Mouse (Mus musculus) midbrain, postnatal 0 days (tissue): ENCODE data around the gene Pcsk6. TPM values are rescaled to one million over a fixed set of nuclear protein-coding genes. Genes with fewer than 3 reads are reported as not detected.

Source experiments
- ATAC-seq: fragments of 200-750 bp; cut with Nextera tagmentation; 2 replicates; pipeline ENCODE4 v1.8.0; 2017; ENCODE audit warnings: moderate number of reproducible peaks, mild to moderate bottlenecking, moderate TSS enrichment, moderate library complexity; ENCODE audit not compliant: low FRiP score
- DNase-seq: peaks from one replicate; pipeline ENCODE4 v3.0.0-alpha.2; 2015; ENCODE audit warnings: low spot score
- H3K27ac ChIP-seq: fragments of 300-500 bp; sonication (generic); 2 replicates; pipeline ENCODE4 v1.5.1; 2014; ENCODE audit warnings: low read depth, mild to moderate bottlenecking, low read length, mixed read lengths
- H3K27me3 ChIP-seq: fragments of 300-500 bp; sonication (generic); 2 replicates; pipeline ENCODE4 v1.6.1; 2014; ENCODE audit warnings: low read length, control low read depth, mixed read lengths; ENCODE audit not compliant: insufficient read depth
- H3K36me3 ChIP-seq: fragments of 300-500 bp; sonication (generic); 2 replicates; pipeline ENCODE4 v1.6.1; 2014; ENCODE audit warnings: low read length, control low read depth, mixed read lengths; ENCODE audit not compliant: insufficient read depth
- H3K4me1 ChIP-seq: fragments of 300-500 bp; sonication (generic); 2 replicates; pipeline ENCODE4 v1.6.1; 2014; ENCODE audit warnings: mild to moderate bottlenecking, control low read depth, antibody characterized with exemption, low read length, mixed read lengths; ENCODE audit not compliant: insufficient read depth
- H3K4me2 ChIP-seq: fragments of 300-500 bp; sonication (generic); 2 replicates; pipeline ENCODE4 v1.6.1; 2014; ENCODE audit warnings: low read depth, mild to moderate bottlenecking, low read length, mixed read lengths; ENCODE audit not compliant: poor library complexity, severe bottlenecking
- H3K4me3 ChIP-seq: fragments of 300-500 bp; sonication (generic); 2 replicates; pipeline ENCODE4 v1.5.1; 2014; ENCODE audit warnings: low read depth, mild to moderate bottlenecking, low read length, moderate library complexity
- H3K9ac ChIP-seq: fragments of 300-500 bp; sonication (generic); replicated peaks from 2 replicates; pipeline ENCODE4 v1.6.1; 2014; ENCODE audit warnings: mild to moderate bottlenecking, low read length, moderate library complexity, mixed read lengths; ENCODE audit not compliant: poor library complexity, severe bottlenecking
- H3K9me3 ChIP-seq: fragments of 300-500 bp; sonication (generic); 2 replicates; pipeline ENCODE4 v1.6.1; 2016; ENCODE audit warnings: low read length, control low read depth
- CTCF ChIP-seq: IDR thresholded peaks from 2 replicates; pipeline ENCODE4 v1.5.1; 2016; ENCODE audit warnings: antibody characterized with exemption, mild to moderate bottlenecking
- WGBS: fragments of 180-500 bp; shearing (Covaris S2); extraction: QIAGEN DNeasy Blood & Tissue Kit; methylation state at CpG from one replicate; pipeline ENCODE4 v1.1.7; 2014; 5-methylcytosine and 5-hydroxymethylcytosine counted together
- polyA plus RNA-seq: library from polyadenylated mRNA; unstranded; fragments of >200 nt; fragmentation: Nextera tagmentation; extraction: Ambion mirVana; gene quantifications from 2 replicates; pipeline ENCODE4 v1.2.1, GENCODE M21; 2015
- total RNA-seq: library from RNA; depleted of rRNA; stranded (reverse); fragments of >200 nt; gene quantifications from 2 replicates; pipeline ENCODE4 v1.2.3, GENCODE M21; 2014

The Pcsk6 gene
- total and polyA plus RNA-seq, 2 experiments from 2014 or later = 1.5 to 14.9 TPM

DNA sequence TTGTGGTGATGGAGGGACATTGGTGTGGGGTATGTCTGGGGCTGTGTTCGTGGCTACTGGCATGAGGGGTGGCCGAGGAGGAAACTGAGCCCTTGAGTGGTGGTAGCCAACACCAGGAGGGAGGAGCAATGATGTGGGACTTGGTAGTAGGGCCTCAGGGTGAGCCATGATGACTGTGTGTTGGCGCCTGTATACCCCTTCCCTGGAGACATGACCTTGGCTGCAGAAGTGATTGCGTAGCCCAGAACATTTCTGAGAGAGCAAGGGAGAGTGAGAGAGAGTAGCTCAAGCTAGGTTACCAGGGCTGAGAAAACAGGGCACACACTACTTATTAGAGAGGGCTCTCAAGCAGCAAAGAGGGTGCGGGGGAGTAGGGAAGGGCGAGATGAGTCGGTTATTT lies 30.3 kb downstream of the Pcsk6 start:
- H3K9ac ChIP-seq = no peak overlapping the region
- WGBS = 82% methylated on average over 7 of the region's 7 CpGs
- H3K27ac ChIP-seq = no peak overlapping the region
- DNase-seq = no peak
- H3K36me3 ChIP-seq = no peaks in the 10 kb centered on the region
- H3K4me3 ChIP-seq = no peak overlapping the region
- H3K27me3 ChIP-seq = no peaks in the 10 kb centered on the region
- no peaks in the 10 kb centered on the region for H3K4me1 ChIP-seq
- ATAC-seq = no peak
- H3K9me3 ChIP-seq = no peaks in the 10 kb centered on the region
- H3K4me2 ChIP-seq = no peak overlapping the region
- no peak for TF ChIP-seq CTCF

GRCm38 (mm10) chr7:65892264-65892828 lies 30.8 kb downstream of the Pcsk6 start:
- Histone ChIP-seq H3K9ac (no peak overlapping the region), H3K27me3 (no peaks in the 10 kb centered on the region), H3K9me3 (no peaks in the 10 kb centered on the region), H3K4me2 (no peak overlapping the region), H3K4me3 (no peak overlapping the region), H3K27ac (no peak overlapping the region), H3K4me1 (no peaks in the 10 kb centered on the region), H3K36me3 (no peaks in the 10 kb centered on the region)
- TF ChIP-seq CTCF = no peak
- no peak for ATAC-seq
- WGBS = 52% methylated on average over 9 of the region's 9 CpGs
- DNase-seq = no peak

- no peaks in the 10 kb centered on the region for H3K4me1 ChIP-seq
- no peak for DNase-seq
- H3K27ac ChIP-seq = no peak overlapping the region
- WGBS = 79% methylated on average over 10 of the region's 10 CpGs
- ATAC-seq = no peak
- H3K36me3 ChIP-seq = no peaks in the 10 kb centered on the region
- no peak overlapping the region for H3K4me2 ChIP-seq
- no peak overlapping the region for H3K4me3 ChIP-seq
- H3K9me3 ChIP-seq = no peaks in the 10 kb centered on the region
- TF ChIP-seq CTCF = no peak
- no peaks in the 10 kb centered on the region for H3K27me3 ChIP-seq
- no peak overlapping the region for H3K9ac ChIP-seq
These were observed 32.0 kb downstream of the Pcsk6 start for GRCm38 (mm10) chr7:65893546-65893945.

DNA sequence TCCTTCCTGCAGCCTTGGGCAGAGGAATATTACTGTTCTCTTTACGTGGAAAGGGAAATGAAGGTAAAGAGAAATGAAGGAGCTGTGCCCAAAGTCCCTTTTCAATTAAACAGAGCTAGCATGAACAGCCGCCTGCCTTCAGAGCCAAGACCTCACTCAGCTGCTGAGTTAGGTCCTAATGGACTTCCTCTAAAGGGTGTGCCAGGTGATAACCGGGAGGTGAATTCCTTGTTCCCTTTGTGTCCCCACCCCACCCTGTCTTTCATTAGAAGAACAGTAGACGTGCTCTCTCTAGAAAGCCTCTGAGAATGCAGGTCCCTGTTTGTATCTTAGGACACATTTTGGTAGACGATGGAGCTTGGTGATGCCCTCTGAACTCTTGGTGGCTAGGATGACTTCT lies 33.7 kb downstream of the Pcsk6 start:
- Histone ChIP-seq H3K36me3 (no peaks in the 10 kb centered on the region), H3K4me2 (no peak overlapping the region), H3K27ac (no peak overlapping the region), H3K9ac (no peak overlapping the region), H3K27me3 (no peaks in the 10 kb centered on the region), H3K4me3 (no peak overlapping the region), H3K9me3 (no peaks in the 10 kb centered on the region), H3K4me1 (no peaks in the 10 kb centered on the region)
- WGBS = 79% methylated on average over 5 of the region's 5 CpGs
- ATAC-seq = no peak
- no peak for DNase-seq
- TF ChIP-seq CTCF = no peak

DNA sequence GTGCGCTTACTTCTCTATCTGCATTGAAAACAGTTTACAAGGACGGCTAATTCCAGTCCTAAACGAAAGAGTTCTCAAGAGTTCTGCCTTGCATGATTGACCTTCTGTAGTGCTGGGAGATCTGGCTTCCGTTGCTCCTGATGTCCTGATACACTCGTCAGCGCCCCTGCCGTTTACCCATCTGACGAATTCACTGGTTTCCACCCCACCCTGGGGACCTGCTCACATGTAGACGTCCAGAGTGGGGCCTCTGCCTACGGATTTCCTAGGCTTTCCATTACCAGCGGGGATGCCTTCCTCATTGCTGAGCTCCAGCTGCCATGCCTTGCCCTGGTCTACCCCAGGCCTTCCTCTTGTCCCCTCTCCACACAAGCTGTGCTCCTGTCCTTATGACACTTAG lies 39.7 kb downstream of the Pcsk6 start:
- Histone ChIP-seq H3K4me3 (no peak overlapping the region), H3K9me3 (no peaks in the 10 kb centered on the region), H3K9ac (no peak overlapping the region), H3K27ac (no peak overlapping the region), H3K27me3 (no peaks in the 10 kb centered on the region), H3K4me2 (no peak overlapping the region), H3K36me3 (no peaks in the 10 kb centered on the region), H3K4me1 (peaks cover 7% of the 10 kb centered on the region; the same call in 1 of the 2 replicates)
- ATAC-seq (no peak), DNase-seq (no peak)
- TF ChIP-seq CTCF = no peak
- WGBS = 76% methylated on average over 11 of the region's 11 CpGs

DNA sequence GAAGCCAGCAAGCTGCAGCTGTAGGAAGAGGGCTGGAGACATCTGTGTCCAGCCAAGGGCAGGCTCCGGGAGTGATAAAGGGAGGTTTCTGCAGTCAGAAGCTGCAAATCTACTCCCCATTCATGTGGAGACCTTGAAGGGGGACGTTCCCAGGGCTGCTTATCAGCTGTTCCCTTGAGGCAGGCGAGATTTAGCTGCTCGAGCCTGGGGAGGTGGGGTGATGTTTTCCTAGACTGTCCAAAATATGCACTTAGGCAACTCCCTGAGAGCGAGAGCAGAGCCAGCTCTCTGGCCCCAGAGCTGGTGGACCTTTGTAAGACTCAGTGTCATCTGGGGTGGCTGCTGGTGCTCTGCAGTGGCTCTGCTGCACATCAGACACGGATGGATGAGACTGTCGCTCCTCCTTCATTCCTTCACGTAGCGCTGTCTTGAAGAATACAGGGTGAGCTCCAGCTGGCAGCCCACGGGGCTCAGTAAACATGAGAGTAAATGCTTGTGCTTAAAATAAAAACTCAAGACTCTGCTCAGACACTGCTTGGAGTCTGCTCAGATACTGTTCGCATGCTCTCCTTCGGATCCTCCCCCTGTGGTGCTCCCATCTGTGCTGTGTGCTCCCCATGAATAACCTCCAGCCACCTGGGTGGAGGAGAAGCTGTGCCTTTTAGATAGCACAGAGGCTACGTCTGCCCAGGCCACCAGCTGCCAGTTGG lies 41.1 kb downstream of the Pcsk6 start:
- no peaks in the 10 kb centered on the region for H3K36me3 ChIP-seq
- no peaks in the 10 kb centered on the region for H3K9me3 ChIP-seq
- 44% methylated on average over 13 of the region's 13 CpGs for WGBS
- no peak for TF ChIP-seq CTCF
- peaks cover 7% of the 10 kb centered on the region; the same call in 1 of the 2 replicates for H3K4me1 ChIP-seq
- peak overlapping the region; percentile 21; the same call in 1 of the 2 replicates for H3K27ac ChIP-seq
- peak; percentile 45 for DNase-seq
- no peaks in the 10 kb centered on the region for H3K27me3 ChIP-seq
- peak; percentile 58; the same call in 1 of the 2 replicates for ATAC-seq
- no peak overlapping the region for H3K4me3 ChIP-seq
- H3K4me2 ChIP-seq = no peak overlapping the region
- no peak overlapping the region for H3K9ac ChIP-seq
